Mouse (Mus musculus) lung, adult 18-20 months (tissue): ENCODE measurements around the gene Stim1.
"Not testable (repeated sequence)": the region's sequence is repeated elsewhere in the genome, so short reads cannot be mapped to it uniquely, and the experiment has no call there.

Source experiments
- DNase-seq, 2 experiments: peaks; one replicate each; pipeline ENCODE4 v3.0.0; 2022; ENCODE audit warnings: mixed read lengths in 2 of 2

Stim1 gene

GRCm38 (mm10) chr7:102370526-102370925, 102.9 kb downstream of the Stim1 start:
- no peak for DNase-seq

- DNase-seq = no peak
These were observed 105.9 kb downstream of the Stim1 start for GRCm38 (mm10) chr7:102373382-102374072.

GRCm38 (mm10) chr7:102383221-102383620, 115.6 kb downstream of the Stim1 start:
- no peak for DNase-seq

GRCm38 (mm10) chr7:102385973-102386372, 118.4 kb downstream of the Stim1 start:
- DNase-seq = no peak

- peak in 1 of 2 experiments; percentile 21 for DNase-seq
These were observed 121.5 kb downstream of the Stim1 start for GRCm38 (mm10) chr7:102389082-102389481.

- DNase-seq = no peak
These were observed 126.3 kb downstream of the Stim1 start for GRCm38 (mm10) chr7:102393898-102394297.

GRCm38 (mm10) chr7:102395894-102396293, 128.3 kb downstream of the Stim1 start:
- DNase-seq = peak in 1 of 2 experiments; percentile 16

- DNase-seq = no peak
These were observed 128.7 kb downstream of the Stim1 start for GRCm38 (mm10) chr7:102396331-102396730.

GRCm38 (mm10) chr7:102399180-102399731, 131.7 kb downstream of the Stim1 start:
- DNase-seq = no peak

- DNase-seq = no peak
These were observed 136.5 kb downstream of the Stim1 start for GRCm38 (mm10) chr7:102404118-102404517.

- DNase-seq = no peak
These were observed 139.8 kb downstream of the Stim1 start for GRCm38 (mm10) chr7:102407440-102407839.

GRCm38 (mm10) chr7:102415272-102415671, 147.7 kb downstream of the Stim1 start:
- DNase-seq = not testable (repeated sequence)

GRCm38 (mm10) chr7:102415841-102416240, 148.2 kb downstream of the Stim1 start:
- no peak for DNase-seq

GRCm38 (mm10) chr7:102417398-102417797, 149.8 kb downstream of the Stim1 start:
- DNase-seq = peak; percentile 27 to 48

GRCm38 (mm10) chr7:102422036-102422435, 154.4 kb downstream of the Stim1 start:
- no peak for DNase-seq

- DNase-seq = no peak
These were observed 158.5 kb downstream of the Stim1 start for GRCm38 (mm10) chr7:102425933-102426685.

- DNase-seq = no peak
These were observed 166.7 kb downstream of the Stim1 start for GRCm38 (mm10) chr7:102434344-102434743.

GRCm38 (mm10) chr7:102440822-102441656, 173.4 kb downstream of the Stim1 start:
- DNase-seq = no peak

- peak; percentile 96 to 97 for DNase-seq
These were observed 174.2 kb downstream of the Stim1 start, which contains the start of gene Rrm1 for GRCm38 (mm10) chr7:102441657-102442391. TSS of gene Rrm1 (plus strand) at chr7:102441695.

GRCm38 (mm10) chr7:102442432-102442831, 174.8 kb downstream of the Stim1 start:
- no peak for DNase-seq

- no peak for DNase-seq
These were observed 176.7 kb downstream of the Stim1 start for GRCm38 (mm10) chr7:102444301-102444700.

GRCm38 (mm10) chr7:102446438-102446837, 178.8 kb downstream of the Stim1 start:
- no peak for DNase-seq
